Mouse (Mus musculus): ENCODE results near the gene Tspan15. TPM values are rescaled to one million over a fixed set of nuclear protein-coding genes. Genes with fewer than 3 reads are reported as not detected.

Gene Tspan15
- total RNA-seq, 1 experiment, result 10.1 TPM

- Histone ChIP-seq H3K9ac (ENCODE audit: insufficient read depth, low read depth, low read length, poor library complexity, severe bottlenecking) (no peak overlapping the region), H3K9me3 (ENCODE audit: control insufficient read depth, insufficient read depth, low read depth, low read length) (no peaks in the 10 kb centered on the region), H3K4me3 (ENCODE audit: insufficient read depth in 1 of 2, low read depth in 1 of 2, low read length in 2 of 2, poor library complexity in 1 of 2, severe bottlenecking in 1 of 2) (peak overlapping the region in 1 of 2 experiments; percentile 76; a peak in 1 of 4 replicates), H3K27ac (ENCODE audit: insufficient read depth, low read depth, low read length, poor library complexity, severe bottlenecking) (no peak overlapping the region), H3K4me1 (ENCODE audit: control insufficient read depth in 2 of 2, insufficient read depth in 2 of 2, low read length in 2 of 2, poor library complexity in 1 of 2) (peaks cover 12% of the 10 kb centered on the region in 2 experiments; a peak in 3 of 4 replicates), H3K36me3 (ENCODE audit: control insufficient read depth, insufficient read depth, low read length, poor library complexity, severe bottlenecking) (no peaks in the 10 kb centered on the region)
- no peak for DNase-seq (ENCODE audit: low read depth, low spot score)
- in situ Hi-C loops (cut with MboI; ENCODE audit: low sequenced_read_pairs in 2 of 2, unreplicated experiment in 2 of 2), result no loop called here
- TF ChIP-seq HCFC1 (IDR thresholded peaks at IDR 0.05; ENCODE audit: borderline replicate concordance, insufficient read depth, low read length) (0 out of 2 replicates have a peak, but pooled peaks have one; percentile 11), ZNF384 (IDR thresholded peaks at IDR 0.05; ENCODE audit: low read depth, low read length) (no peak)
Measured at GRCm38 (mm10) chr10:62231395-62231732, 313 bp upstream of the Tspan15 start.

- TF ChIP-seq HCFC1 (IDR thresholded peaks at IDR 0.05; ENCODE audit: borderline replicate concordance, insufficient read depth, low read length), result no peak
- no peak for TF ChIP-seq ZC3H11A (IDR thresholded peaks at IDR 0.05; ENCODE audit: borderline replicate concordance, low read depth, low read length)
- TF ChIP-seq CHD2 (IDR thresholded peaks at IDR 0.05; ENCODE audit: low read depth, low read length), result no peak
- TF ChIP-seq MAFK (IDR thresholded peaks at IDR 0.05; ENCODE audit: insufficient read depth, low read depth, low read length), result no peak
- no peak for TF ChIP-seq ZNF384 (IDR thresholded peaks at IDR 0.05; ENCODE audit: low read depth, low read length)
- in situ Hi-C loops (cut with MboI; ENCODE audit: low sequenced_read_pairs in 2 of 2, unreplicated experiment in 2 of 2), result no loop called here
- DNase-seq (ENCODE audit: low read depth, low spot score), result no peak
- H3K27ac ChIP-seq (ENCODE audit: insufficient read depth, low read depth, low read length, poor library complexity, severe bottlenecking), result no peak overlapping the region
- no peaks in the 10 kb centered on the region for H3K36me3 ChIP-seq (ENCODE audit: control insufficient read depth, insufficient read depth, low read length, poor library complexity, severe bottlenecking)
- H3K4me3 ChIP-seq (ENCODE audit: insufficient read depth in 1 of 2, low read depth in 1 of 2, low read length in 2 of 2, poor library complexity in 1 of 2, severe bottlenecking in 1 of 2), result no peak overlapping the region
- no peak overlapping the region for H3K9ac ChIP-seq (ENCODE audit: insufficient read depth, low read depth, low read length, poor library complexity, severe bottlenecking)
- H3K9me3 ChIP-seq (ENCODE audit: control insufficient read depth, insufficient read depth, low read depth, low read length), result no peaks in the 10 kb centered on the region
- peaks cover 5 to 9% of the 10 kb centered on the region in 2 experiments; a peak in 3 of 4 replicates for H3K4me1 ChIP-seq (ENCODE audit: control insufficient read depth in 2 of 2, insufficient read depth in 2 of 2, low read length in 2 of 2, poor library complexity in 1 of 2)
Measured at GRCm38 (mm10) chr10:62228126-62228525, 2.9 kb downstream of the Tspan15 start.

GRCm38 (mm10) chr10:62225839-62226238 is 5.2 kb downstream of the Tspan15 start:
- H3K36me3 ChIP-seq (ENCODE audit: control insufficient read depth, insufficient read depth, low read length, poor library complexity, severe bottlenecking), result no peaks in the 10 kb centered on the region
- H3K4me3 ChIP-seq (ENCODE audit: insufficient read depth in 1 of 2, low read depth in 1 of 2, low read length in 2 of 2, poor library complexity in 1 of 2, severe bottlenecking in 1 of 2), result no peak overlapping the region
- in situ Hi-C loops (cut with MboI; ENCODE audit: low sequenced_read_pairs in 2 of 2, unreplicated experiment in 2 of 2), result no loop called here
- no peak overlapping the region for H3K9ac ChIP-seq (ENCODE audit: insufficient read depth, low read depth, low read length, poor library complexity, severe bottlenecking)
- no peak overlapping the region for H3K27ac ChIP-seq (ENCODE audit: insufficient read depth, low read depth, low read length, poor library complexity, severe bottlenecking)
- no peak for DNase-seq (ENCODE audit: low read depth, low spot score)
- TF ChIP-seq MAFK (IDR thresholded peaks at IDR 0.05; ENCODE audit: insufficient read depth, low read depth, low read length) (no peak), CHD2 (IDR thresholded peaks at IDR 0.05; ENCODE audit: low read depth, low read length) (no peak), ZC3H11A (IDR thresholded peaks at IDR 0.05; ENCODE audit: borderline replicate concordance, low read depth, low read length) (no peak), ZNF384 (IDR thresholded peaks at IDR 0.05; ENCODE audit: low read depth, low read length) (no peak), HCFC1 (IDR thresholded peaks at IDR 0.05; ENCODE audit: borderline replicate concordance, insufficient read depth, low read length) (no peak)
- H3K4me1 ChIP-seq (ENCODE audit: control insufficient read depth in 2 of 2, insufficient read depth in 2 of 2, low read length in 2 of 2, poor library complexity in 1 of 2), result peaks cover 0 to 4% of the 10 kb centered on the region in 2 experiments; a peak in 1 of 4 replicates
- no peaks in the 10 kb centered on the region for H3K9me3 ChIP-seq (ENCODE audit: control insufficient read depth, insufficient read depth, low read depth, low read length)

- H3K4me3 ChIP-seq (ENCODE audit: insufficient read depth in 1 of 2, low read depth in 1 of 2, low read length in 2 of 2, poor library complexity in 1 of 2, severe bottlenecking in 1 of 2), result no peak overlapping the region
- no peak for TF ChIP-seq CHD2 (IDR thresholded peaks at IDR 0.05; ENCODE audit: low read depth, low read length)
- no peak for TF ChIP-seq ZC3H11A (IDR thresholded peaks at IDR 0.05; ENCODE audit: borderline replicate concordance, low read depth, low read length)
- TF ChIP-seq MAFK (IDR thresholded peaks at IDR 0.05; ENCODE audit: insufficient read depth, low read depth, low read length), result no peak
- TF ChIP-seq HCFC1 (IDR thresholded peaks at IDR 0.05; ENCODE audit: borderline replicate concordance, insufficient read depth, low read length), result no peak
- no peak for TF ChIP-seq ZNF384 (IDR thresholded peaks at IDR 0.05; ENCODE audit: low read depth, low read length)
- no peak overlapping the region for H3K27ac ChIP-seq (ENCODE audit: insufficient read depth, low read depth, low read length, poor library complexity, severe bottlenecking)
- DNase-seq (ENCODE audit: low read depth, low spot score), result no peak
- no peaks in the 10 kb centered on the region for H3K9me3 ChIP-seq (ENCODE audit: control insufficient read depth, insufficient read depth, low read depth, low read length)
- H3K36me3 ChIP-seq (ENCODE audit: control insufficient read depth, insufficient read depth, low read length, poor library complexity, severe bottlenecking), result no peaks in the 10 kb centered on the region
- H3K9ac ChIP-seq (ENCODE audit: insufficient read depth, low read depth, low read length, poor library complexity, severe bottlenecking), result no peak overlapping the region
- in situ Hi-C loops (cut with MboI; ENCODE audit: low sequenced_read_pairs in 2 of 2, unreplicated experiment in 2 of 2), result no loop called here
- peaks cover 0 to 4% of the 10 kb centered on the region in 2 experiments; a peak in 1 of 4 replicates for H3K4me1 ChIP-seq (ENCODE audit: control insufficient read depth in 2 of 2, insufficient read depth in 2 of 2, low read length in 2 of 2, poor library complexity in 1 of 2)
Measured at GRCm38 (mm10) chr10:62224231-62224630, 6.8 kb downstream of the Tspan15 start.

GRCm38 (mm10) chr10:62222777-62223176 is 8.3 kb downstream of the Tspan15 start:
- Histone ChIP-seq H3K4me1 (ENCODE audit: control insufficient read depth in 2 of 2, insufficient read depth in 2 of 2, low read length in 2 of 2, poor library complexity in 1 of 2) (peaks cover 7 to 11% of the 10 kb centered on the region in 2 experiments; a peak in 2 of 4 replicates), H3K27ac (ENCODE audit: insufficient read depth, low read depth, low read length, poor library complexity, severe bottlenecking) (no peak overlapping the region), H3K9ac (ENCODE audit: insufficient read depth, low read depth, low read length, poor library complexity, severe bottlenecking) (no peak overlapping the region), H3K36me3 (ENCODE audit: control insufficient read depth, insufficient read depth, low read length, poor library complexity, severe bottlenecking) (no peaks in the 10 kb centered on the region), H3K9me3 (ENCODE audit: control insufficient read depth, insufficient read depth, low read depth, low read length) (no peaks in the 10 kb centered on the region), H3K4me3 (ENCODE audit: insufficient read depth in 1 of 2, low read depth in 1 of 2, low read length in 2 of 2, poor library complexity in 1 of 2, severe bottlenecking in 1 of 2) (no peak overlapping the region)
- in situ Hi-C loops (cut with MboI; ENCODE audit: low sequenced_read_pairs in 2 of 2, unreplicated experiment in 2 of 2), result no loop called here
- TF ChIP-seq ZNF384 (IDR thresholded peaks at IDR 0.05; ENCODE audit: low read depth, low read length) (no peak), CHD2 (IDR thresholded peaks at IDR 0.05; ENCODE audit: low read depth, low read length) (no peak), MAFK (IDR thresholded peaks at IDR 0.05; ENCODE audit: insufficient read depth, low read depth, low read length) (no peak), HCFC1 (IDR thresholded peaks at IDR 0.05; ENCODE audit: borderline replicate concordance, insufficient read depth, low read length) (no peak), ZC3H11A (IDR thresholded peaks at IDR 0.05; ENCODE audit: borderline replicate concordance, low read depth, low read length) (no peak)
- DNase-seq (ENCODE audit: low read depth, low spot score), result no peak

Data from ES-E14 (cell line).